Mouse (Mus musculus) small intestine, adult 2 months (tissue): ENCODE measurements around the gene Ccdc155.

ENCODE experiments used
- CTCF ChIP-seq: fragments of 200-500 bp; IDR thresholded peaks from 2 replicates; pipeline ENCODE4 v1.5.1; 2012; ENCODE audit warnings: low read depth, mild to moderate bottlenecking, control low read depth, inconsistent platforms, low read length, moderate library complexity, mixed read lengths; ENCODE audit not compliant: insufficient replicate concordance, insufficient read length; ENCODE audit errors: extremely low read depth
- POLR2A ChIP-seq: fragments of 200-500 bp; IDR thresholded peaks from 2 replicates; pipeline ENCODE4 v1.6.1; 2012; ENCODE audit warnings: low read depth, mild to moderate bottlenecking, control low read depth, inconsistent platforms, low read length, moderate library complexity

GRCm38 (mm10) chr7:45144368-45145174 is 60.1 kb downstream of the Ccdc155 start:
- TF ChIP-seq POLR2A = no peak
- TF ChIP-seq CTCF = no peak
